Mouse (Mus musculus) cerebellum, postnatal 10 days (tissue): ENCODE results near the gene Exoc3l.

ENCODE experiments used
- DNase-seq, 2 experiments: peaks; one replicate each; pipeline ENCODE4 v3.0.0; 2021; ENCODE audit warnings: mixed read lengths in 2 of 2

Exoc3l gene

GRCm38 (mm10) chr8:105291802-105292201 is 4.1 kb downstream of the Exoc3l start:
- peak in 1 of 2 experiments; percentile 44 for DNase-seq

DNA sequence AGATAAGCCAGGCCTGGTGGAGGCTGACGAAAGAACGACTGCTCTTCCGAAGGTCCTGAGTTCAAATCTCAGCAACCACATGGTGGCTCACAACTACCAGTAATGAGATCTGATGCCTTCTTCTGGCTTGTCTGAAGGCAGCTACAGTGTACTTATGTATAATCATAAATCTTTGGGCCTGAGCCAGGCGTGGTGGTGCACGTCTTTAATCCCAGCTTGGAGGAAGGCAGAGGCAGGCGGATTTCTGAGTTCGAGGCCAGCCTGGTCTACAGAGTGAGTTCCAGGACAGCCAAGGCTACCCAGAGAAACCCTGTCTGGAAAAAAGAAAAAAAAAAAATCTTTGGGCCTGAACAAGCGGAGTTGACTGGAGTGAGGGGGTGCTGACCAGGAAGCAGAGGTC is 4.5 kb downstream of the Exoc3l start:
- peak in 1 of 2 experiments; percentile 34 for DNase-seq

DNA sequence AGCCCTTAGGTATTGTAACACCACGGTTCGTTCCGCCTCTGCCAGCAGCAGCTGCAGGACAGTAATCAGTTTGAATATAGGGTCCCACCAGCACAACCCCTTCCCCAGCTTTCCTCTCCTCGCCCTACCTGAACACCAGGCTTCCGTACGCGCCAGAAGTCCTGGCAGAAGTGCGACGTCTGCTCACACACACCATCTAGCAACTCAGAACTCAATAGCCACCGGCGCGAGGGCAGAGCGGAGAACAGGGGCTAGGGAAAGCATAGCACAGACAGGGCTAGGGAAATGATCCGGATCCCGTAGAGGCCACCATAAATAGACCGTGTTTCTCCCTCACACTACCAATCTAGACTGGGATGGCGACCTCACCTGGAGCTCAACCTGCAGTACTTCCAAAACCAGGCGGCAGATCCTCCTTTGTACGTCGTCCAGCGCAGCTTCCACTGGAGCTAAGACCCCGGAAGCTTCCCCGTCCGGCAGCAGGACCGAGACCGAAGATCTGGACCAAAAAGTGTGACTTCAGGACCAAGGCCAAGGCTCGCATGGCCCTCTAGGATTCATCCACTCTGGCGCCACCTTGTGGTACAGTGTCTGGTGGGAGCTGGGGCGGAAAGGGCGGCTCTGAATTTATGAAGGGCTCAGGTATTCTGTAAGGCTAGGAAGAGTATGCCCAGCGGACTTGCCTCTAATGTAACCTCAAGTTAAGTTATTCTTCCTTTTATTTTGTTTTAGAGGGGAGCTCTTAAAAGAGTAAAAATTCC is 5.2 kb downstream of the Exoc3l start:
- peak; percentile 97 to 99 for DNase-seq

DNA sequence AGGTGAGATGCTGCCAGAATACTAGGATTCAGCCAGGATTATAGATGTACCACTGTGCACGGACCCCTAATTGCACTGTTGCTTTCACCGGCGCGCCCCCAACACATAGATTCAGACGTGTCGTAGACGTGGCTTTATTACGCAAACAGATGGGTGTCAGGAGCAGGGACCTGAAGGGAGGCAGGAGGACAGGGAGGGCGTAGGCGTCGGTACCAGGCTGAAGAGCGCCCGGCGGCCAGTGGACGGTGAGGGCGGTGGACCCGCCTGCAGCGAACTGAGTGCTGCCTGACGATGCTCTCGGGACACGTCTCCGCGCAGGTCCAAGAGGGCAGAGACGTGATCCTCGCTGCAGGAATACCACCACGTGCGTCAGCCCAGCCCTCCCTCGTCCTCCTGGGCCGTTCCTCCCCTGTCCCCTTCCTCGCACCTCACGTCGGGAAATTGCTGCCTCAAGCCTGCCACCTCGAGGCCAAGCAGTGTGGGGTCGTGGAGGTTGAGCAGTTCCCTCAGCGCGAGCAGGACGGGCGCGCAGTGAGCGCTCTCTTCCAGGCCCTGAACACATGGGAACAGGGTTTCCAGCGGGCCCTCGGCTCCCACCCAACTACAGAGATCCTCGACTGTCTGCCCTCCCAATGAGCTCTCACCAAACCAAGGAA is 6.0 kb downstream of the Exoc3l start, which contains the start of gene 4931428F04Rik:
TSS of gene 4931428F04Rik (minus strand) at position 60 of the 656 bp plus-strand sequence.
- DNase-seq, result peak; percentile 81

GRCm38 (mm10) chr8:105288958-105289732 is 6.8 kb downstream of the Exoc3l start:
- peak; percentile 99 for DNase-seq

DNA sequence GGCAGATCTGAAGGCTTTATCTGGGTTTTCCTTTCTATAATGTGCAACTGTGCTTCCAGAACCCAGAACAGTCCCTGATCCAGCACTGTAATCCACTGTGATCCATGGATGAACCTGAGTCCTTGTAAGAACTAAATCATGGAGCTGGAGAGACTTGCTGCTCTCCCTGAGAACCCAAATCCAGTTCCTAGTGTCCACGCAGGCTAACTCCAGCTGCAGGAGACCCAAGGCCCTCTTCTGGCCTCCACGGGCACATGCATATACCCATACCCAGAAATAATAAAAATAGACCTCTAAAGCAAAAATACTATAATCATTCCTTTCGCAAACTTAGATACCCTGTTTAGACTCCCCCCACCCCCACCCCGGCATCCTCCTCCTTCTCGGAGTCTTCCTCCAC is 7.7 kb downstream of the Exoc3l start:
- peak in 1 of 2 experiments; percentile 10 for DNase-seq

GRCm38 (mm10) chr8:105286907-105287306 is 9.0 kb downstream of the Exoc3l start:
- peak in 1 of 2 experiments; percentile 13 for DNase-seq

- peak; percentile 49 to 56 for DNase-seq
Measured at GRCm38 (mm10) chr8:105285514-105285913, 10.4 kb downstream of the Exoc3l start.

GRCm38 (mm10) chr8:105283074-105283473 is 12.8 kb downstream of the Exoc3l start:
- peak; percentile 74 to 78 for DNase-seq

- no peak for DNase-seq
Measured at GRCm38 (mm10) chr8:105282239-105282638, 13.7 kb downstream of the Exoc3l start.

- DNase-seq, result no peak
Measured at GRCm38 (mm10) chr8:105281821-105282220, 14.1 kb downstream of the Exoc3l start.

DNA sequence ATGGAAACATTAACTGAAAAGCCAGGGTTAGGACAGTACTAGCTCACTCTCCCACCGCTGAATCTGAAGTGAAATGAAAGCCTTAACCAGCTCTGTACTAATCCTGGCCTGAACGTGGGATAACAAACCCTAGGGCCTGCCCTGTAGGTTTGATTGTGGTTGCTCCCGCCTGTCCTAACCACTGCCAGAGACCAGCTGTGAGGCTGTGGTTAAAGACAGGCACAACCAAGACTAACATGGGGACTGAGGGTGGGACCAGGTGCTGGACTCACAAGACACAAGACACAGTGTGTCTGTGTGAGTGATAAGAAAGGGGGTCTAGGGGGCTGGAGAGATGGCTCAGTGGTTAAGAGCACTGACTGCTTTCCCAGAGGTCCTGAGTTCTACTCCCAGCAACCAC is 15.3 kb downstream of the Exoc3l start:
- DNase-seq, result no peak

GRCm38 (mm10) chr8:105278911-105279334 is 17.0 kb downstream of the Exoc3l start:
- DNase-seq, result peak; percentile 93 to 95

DNA sequence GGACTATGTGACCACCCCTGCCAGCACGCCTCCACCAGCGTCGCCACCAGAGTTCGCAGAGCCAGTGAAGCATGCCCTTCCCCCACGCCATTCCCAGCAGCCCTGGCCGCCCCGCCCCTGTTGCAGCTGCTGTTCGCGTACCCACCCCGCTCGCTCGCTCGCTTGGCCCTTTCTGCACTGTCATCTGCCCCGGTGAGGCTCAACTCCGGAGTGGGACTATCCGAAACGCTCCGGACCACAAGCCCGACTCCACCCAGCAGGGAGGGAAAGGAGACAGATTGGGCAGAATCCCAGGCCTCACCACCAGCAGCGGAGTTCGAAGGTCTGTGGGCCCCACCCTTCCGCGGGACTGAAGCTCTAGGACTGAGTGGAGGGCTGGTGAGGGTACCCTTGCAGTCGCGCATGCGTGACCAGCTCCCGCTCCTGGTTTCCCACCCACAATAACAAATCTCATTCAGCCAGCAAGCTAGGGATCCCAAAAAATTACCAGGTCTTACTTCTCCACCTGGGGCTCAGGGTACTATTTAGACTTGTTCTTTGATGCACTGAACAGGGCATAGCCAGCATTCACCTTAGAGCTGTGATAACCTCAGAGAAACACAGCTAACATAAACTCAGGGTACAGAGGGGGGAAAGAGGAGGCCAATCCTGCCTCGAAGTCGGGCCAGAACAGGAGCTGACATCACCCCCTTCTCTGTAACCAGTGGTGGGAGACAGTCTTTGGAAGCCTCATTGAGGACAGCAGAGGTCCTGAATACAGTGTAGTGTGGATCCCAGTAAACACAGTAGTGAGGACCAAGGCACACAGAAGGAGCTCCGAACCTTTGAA is 19.4 kb downstream of the Exoc3l start:
- DNase-seq, result peak; percentile 63 to 76

DNA sequence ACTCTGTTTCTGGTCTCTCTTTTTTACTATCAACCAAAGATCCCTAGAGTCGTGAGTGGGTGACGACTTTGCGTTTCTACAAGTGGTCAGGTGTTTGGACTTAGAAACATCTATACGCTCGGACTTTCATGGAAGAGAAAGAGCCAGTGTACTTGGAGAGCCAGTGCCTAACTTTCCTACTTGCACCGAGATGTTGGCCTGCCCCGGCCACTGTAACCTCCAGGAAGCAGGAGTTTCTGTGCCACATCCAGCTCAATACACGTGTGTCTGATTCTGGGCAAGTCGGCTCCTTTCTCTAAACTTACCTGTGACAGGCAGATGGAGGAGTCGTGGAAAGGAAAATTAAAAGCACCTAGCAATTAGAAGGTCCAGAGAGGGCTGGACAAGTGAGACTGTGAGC is 20.1 kb downstream of the Exoc3l start, which contains the start of gene Nol3:
TSS of gene Nol3 (plus strand) at position 301 of the 400 bp plus-strand sequence.
- DNase-seq, result no peak

DNA sequence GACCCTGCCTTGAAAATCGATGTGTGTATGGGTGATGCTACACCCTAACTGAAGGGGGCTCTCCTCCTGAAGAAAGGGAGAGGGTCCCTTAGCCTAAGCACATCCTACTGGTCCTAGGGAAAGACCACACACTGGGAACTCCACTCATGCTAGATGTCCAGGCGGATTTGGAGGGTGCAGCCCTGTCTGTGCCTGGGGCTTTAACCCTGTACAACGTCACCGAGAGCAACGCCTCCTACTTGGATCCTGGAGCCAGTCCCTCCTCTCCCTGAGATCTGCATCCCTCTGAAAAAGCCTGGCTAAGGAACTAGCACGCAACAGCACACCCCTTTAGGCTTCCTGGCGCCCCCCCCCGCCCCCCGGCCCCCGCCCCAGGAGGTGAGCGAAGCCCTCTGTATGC is 20.5 kb downstream of the Exoc3l start:
- DNase-seq, result no peak

GRCm38 (mm10) chr8:105270916-105271186 is 25.1 kb downstream of the Exoc3l start:
- DNase-seq, result no peak

GRCm38 (mm10) chr8:105270101-105270915 is 25.6 kb downstream of the Exoc3l start:
- no peak for DNase-seq

- peak in 1 of 2 experiments; percentile 40 for DNase-seq
Measured at GRCm38 (mm10) chr8:105269461-105269947, 26.4 kb downstream of the Exoc3l start, which contains the start of gene Hsf4. Gene Hsf4, plus strand, starts transcription at chr8:105269801.

DNA sequence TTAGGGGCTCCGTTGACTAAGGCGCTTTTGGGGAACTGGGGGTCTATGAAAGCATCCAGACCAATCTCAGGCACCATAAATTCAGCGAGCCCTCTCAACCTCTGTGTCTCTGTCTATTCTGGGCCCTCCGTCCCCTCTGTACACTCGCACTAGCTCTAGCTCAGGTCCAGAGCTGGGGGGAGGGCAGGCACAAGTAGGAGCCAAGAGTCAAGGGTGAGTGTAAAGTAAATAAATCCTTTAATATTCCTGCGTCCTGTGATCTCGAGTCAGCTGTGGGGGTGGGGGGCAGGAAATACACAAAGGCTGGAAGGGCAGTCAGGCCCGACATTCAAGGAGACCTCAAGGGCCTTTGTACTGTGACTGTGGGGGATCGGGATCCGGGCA is 26.8 kb downstream of the Exoc3l start:
- peak in 1 of 2 experiments; percentile 34 for DNase-seq
